Mouse (Mus musculus): Measurements from ENCODE around the gene Mthfd1l.

The Mthfd1l gene

DNA sequence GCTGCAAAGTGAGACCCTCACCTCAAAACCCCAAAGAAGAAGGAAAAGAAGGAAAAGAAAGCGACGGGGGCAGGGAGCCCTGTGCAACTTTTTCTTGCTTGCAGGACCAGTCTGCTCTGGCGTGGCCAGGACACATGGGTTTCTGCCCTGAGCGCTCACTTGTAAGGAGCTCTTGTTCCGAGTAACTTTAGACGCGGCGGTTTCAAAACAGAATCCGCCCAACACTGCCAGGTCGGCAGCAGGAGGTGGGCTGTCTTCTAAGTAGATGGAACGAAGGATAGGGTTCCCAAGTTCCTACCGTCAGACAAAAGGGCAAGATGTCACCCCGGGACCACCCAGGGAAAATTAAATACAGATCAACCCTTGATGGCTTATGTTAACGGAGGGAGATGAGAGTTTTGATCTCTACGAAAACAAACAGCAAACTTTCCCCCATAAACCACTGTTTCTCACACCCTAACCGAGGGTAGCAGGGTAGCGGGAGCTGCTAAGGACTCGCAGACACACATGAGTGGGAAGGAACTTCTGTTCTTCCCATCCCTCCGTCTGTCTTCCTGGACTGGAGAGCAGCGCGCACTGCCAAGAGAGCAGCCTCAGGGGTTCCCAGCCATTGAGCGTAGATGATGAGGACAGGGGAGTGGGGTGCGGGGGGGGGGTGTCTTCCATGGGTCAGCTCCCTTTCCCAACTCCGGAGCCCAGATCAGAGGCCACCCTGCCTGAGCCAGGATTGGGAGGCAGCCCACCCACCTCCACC is 237.6 kb downstream of the Mthfd1l start:
- no peak for DNase-seq (ENCODE audit: low spot score)

DNA sequence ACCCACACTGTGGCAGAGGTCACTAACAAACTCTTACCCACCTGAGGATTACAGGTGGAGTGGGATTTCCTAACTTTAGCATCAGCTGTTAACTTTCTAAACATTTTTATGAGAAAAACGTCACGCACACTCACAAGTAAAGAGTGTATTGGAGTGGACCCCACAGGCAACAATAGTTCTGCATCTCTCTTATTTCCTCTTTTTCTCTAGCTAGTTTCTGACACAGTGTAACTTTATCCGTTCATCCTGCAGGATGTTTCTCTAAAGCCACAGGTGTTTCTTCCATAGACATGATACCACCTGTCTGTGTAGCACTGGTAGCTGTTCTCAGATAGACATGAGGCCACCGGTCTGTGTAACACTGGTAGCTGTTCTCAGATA is 238.1 kb downstream of the Mthfd1l start:
- no peak for DNase-seq (ENCODE audit: low spot score)

Data from adipocyte (in vitro differentiated cells).